Mouse (Mus musculus) hindbrain, postnatal 0 days (tissue): Measurements from ENCODE around the gene Usp8. TPM values are rescaled to one million over a fixed set of nuclear protein-coding genes. Genes with fewer than 3 reads are reported as not detected.

ENCODE experiments used
- ATAC-seq: fragments of 200-750 bp; cut with Nextera tagmentation; 2 replicates; pipeline ENCODE4 v1.8.0; 2017; ENCODE audit warnings: mild to moderate bottlenecking, moderate TSS enrichment, moderate library complexity
- DNase-seq: peaks from one replicate; pipeline ENCODE4 v3.0.0-alpha.2; 2015; ENCODE audit warnings: low spot score
- H3K27ac ChIP-seq: fragments of 300-500 bp; sonication (generic); 2 replicates; pipeline ENCODE4 v1.5.1; 2014; ENCODE audit warnings: mild to moderate bottlenecking
- H3K27me3 ChIP-seq: fragments of 300-500 bp; sonication (generic); 2 replicates; pipeline ENCODE4 v1.6.1; 2014; ENCODE audit warnings: low read length, mixed read lengths; ENCODE audit not compliant: insufficient read depth
- H3K36me3 ChIP-seq: fragments of 300-500 bp; sonication (generic); 2 replicates; pipeline ENCODE4 v1.6.1; 2014; ENCODE audit warnings: low read length, mixed read lengths; ENCODE audit not compliant: insufficient read depth
- H3K4me1 ChIP-seq: fragments of 300-500 bp; sonication (generic); 2 replicates; pipeline ENCODE4 v1.6.1; 2014; ENCODE audit warnings: antibody characterized with exemption, low read length, mixed read lengths; ENCODE audit not compliant: insufficient read depth
- H3K4me2 ChIP-seq: fragments of 300-500 bp; sonication (generic); 2 replicates; pipeline ENCODE4 v1.6.1; 2014; ENCODE audit warnings: low read depth, mild to moderate bottlenecking, low read length, moderate library complexity, mixed read lengths
- H3K4me3 ChIP-seq: fragments of 300-500 bp; sonication (generic); 2 replicates; pipeline ENCODE4 v1.5.1; 2014; ENCODE audit warnings: low read length
- H3K9ac ChIP-seq: fragments of 300-500 bp; sonication (generic); replicated peaks from 2 replicates; pipeline ENCODE4 v1.6.1; 2014; ENCODE audit warnings: mild to moderate bottlenecking, low read length, moderate library complexity, mixed read lengths
- H3K9me3 ChIP-seq: fragments of 300-500 bp; sonication (generic); 2 replicates; pipeline ENCODE4 v1.6.1; 2016; ENCODE audit warnings: low read length, mixed read lengths
- CTCF ChIP-seq: IDR thresholded peaks from 2 replicates; pipeline ENCODE4 v1.5.1; 2016; ENCODE audit warnings: antibody characterized with exemption, control low read depth, low read depth
- WGBS: fragments of 180-500 bp; shearing (Covaris S2); extraction: QIAGEN DNeasy Blood & Tissue Kit; methylation state at CpG from one replicate; pipeline ENCODE4 v1.1.7; 2014; 5-methylcytosine and 5-hydroxymethylcytosine counted together
- polyA plus RNA-seq: library from polyadenylated mRNA; unstranded; fragments of >200 nt; fragmentation: Nextera tagmentation; extraction: Ambion mirVana; gene quantifications from 2 replicates; pipeline ENCODE4 v1.2.1, GENCODE M21; 2015
- total RNA-seq: library from RNA; depleted of rRNA; stranded (reverse); fragments of >200 nt; gene quantifications from 2 replicates; pipeline ENCODE4 v1.2.3, GENCODE M21; 2014

Gene Usp8
- total and polyA plus RNA-seq, 2 experiments from 2014 or later: 15.6 to 20.9 TPM

DNA sequence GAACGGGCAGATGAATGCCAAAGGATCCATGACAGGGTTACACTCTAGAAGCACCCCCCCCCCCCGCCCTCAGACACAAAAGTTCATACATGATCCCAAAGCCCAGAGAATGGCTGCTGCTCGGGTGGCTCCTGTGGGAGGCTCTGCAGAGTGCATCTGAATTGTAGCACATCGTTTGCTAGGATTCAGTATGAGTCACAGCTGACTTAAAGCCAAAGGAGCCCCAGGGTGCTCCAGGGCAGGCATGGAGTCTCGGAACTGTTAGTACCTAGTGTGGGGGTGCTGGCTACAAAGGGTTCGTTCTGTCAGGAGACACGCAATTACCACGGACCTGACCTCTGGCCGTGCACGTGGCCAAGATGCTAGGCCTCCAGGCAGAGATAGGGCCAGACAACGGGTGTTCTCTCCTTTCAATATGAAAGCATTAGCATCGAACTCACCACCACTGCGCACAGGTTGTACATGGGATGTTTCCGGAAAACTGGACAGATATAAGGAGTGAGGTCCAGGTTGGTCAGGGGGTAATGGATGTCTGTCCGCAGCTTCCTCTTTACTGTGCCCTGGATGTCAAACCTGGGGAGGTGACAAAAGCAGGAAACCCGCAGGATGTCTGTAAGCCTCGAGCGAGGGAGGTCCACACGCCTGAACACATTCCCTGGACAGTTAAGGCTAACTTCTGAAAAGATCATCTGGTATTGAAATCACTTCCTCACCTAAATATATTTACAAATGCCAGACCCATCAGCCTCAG, 62.5 kb downstream of the Usp8 start:
- 75% methylated on average over 19 of the region's 19 CpGs for WGBS
- Histone ChIP-seq H3K27ac (no peak overlapping the region), H3K4me3 (no peak overlapping the region), H3K9ac (no peak overlapping the region), H3K4me2 (no peak overlapping the region), H3K36me3 (no peaks in the 10 kb centered on the region), H3K27me3 (no peaks in the 10 kb centered on the region), H3K4me1 (no peaks in the 10 kb centered on the region), H3K9me3 (no peaks in the 10 kb centered on the region)
- ATAC-seq (no peak), DNase-seq (no peak)
- no peak for TF ChIP-seq CTCF

DNA sequence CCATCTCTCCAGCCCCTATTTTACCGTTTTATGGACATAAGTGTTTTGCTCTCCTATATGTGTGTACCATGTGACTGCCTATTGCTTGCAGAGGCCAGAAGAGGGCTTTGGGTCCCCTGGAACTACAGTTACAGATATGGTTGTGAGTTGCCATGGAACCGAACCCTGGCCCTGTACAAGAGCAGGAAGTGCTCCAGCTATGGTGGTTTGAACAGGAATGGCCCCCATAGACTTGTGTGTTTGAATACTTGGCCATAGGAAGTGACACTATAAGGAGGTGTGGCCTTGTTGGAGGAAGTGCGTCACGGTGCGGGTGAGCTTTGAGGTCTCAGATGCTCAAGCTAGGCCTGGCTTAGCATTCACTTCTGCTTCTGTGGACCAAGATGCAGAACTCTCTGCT, 65.1 kb downstream of the Usp8 start:
- 92% methylated on average over 5 of the region's 5 CpGs for WGBS
- TF ChIP-seq CTCF: no peak

DNA sequence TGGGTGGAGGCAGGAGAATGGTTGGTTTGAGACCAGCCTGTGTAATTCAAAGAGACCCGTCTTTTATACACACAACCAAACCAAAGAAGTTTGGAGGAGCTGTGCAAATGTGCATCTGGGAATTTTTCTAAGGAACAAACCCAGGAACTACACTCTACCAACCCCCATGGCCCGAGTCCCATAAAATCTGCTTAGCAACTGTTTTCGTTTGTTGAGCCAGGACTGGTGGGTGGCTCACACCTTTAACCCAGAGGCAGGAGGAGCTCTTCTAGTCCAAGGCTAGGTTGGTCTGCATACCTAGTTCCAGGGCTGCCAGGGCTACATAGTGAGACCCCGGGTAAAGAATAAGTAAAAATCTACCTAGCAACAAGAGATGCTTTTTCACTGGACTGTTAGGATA, 68.8 kb downstream of the Usp8 start:
- no peaks in the 10 kb centered on the region for H3K9me3 ChIP-seq
- TF ChIP-seq CTCF: no peak
- WGBS: 74% methylated on average over 4 of the region's 4 CpGs
- no peak overlapping the region for H3K9ac ChIP-seq
- H3K36me3 ChIP-seq: no peaks in the 10 kb centered on the region
- no peak overlapping the region for H3K27ac ChIP-seq
- no peaks in the 10 kb centered on the region for H3K4me1 ChIP-seq
- no peak for ATAC-seq
- H3K4me2 ChIP-seq: no peak overlapping the region
- no peak for DNase-seq
- H3K4me3 ChIP-seq: no peak overlapping the region
- no peaks in the 10 kb centered on the region for H3K27me3 ChIP-seq

More for the DNA sequence above, 65.1 kb downstream of the Usp8 start:
- Histone ChIP-seq H3K4me2 (no peak overlapping the region), H3K27ac (no peak overlapping the region), H3K4me3 (no peak overlapping the region), H3K9me3 (no peaks in the 10 kb centered on the region), H3K9ac (no peak overlapping the region), H3K4me1 (no peaks in the 10 kb centered on the region), H3K27me3 (no peaks in the 10 kb centered on the region), H3K36me3 (no peaks in the 10 kb centered on the region)
- no peak for ATAC-seq
- DNase-seq: no peak

DNA sequence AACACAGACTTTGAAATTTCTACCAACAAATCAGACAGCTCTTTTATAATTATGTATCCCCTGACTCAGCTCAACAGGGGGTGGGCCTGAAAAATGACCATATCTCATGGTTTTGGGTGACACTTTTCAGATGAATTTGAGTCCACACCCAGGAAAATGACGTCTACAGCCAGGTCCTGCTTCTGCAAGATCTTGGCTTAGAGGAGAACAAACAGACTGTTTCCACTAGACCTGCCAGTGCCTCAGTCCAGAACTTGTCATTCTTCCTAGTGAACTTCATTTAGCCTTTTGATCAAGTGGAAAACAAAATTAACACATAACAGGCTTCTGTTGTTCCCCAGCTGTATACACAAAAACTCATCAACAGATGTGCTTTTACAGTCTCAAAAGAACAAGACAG, 69.3 kb downstream of the Usp8 start:
- TF ChIP-seq CTCF: no peak
- H3K9ac ChIP-seq: no peak overlapping the region
- no peak overlapping the region for H3K4me2 ChIP-seq
- DNase-seq (no peak), ATAC-seq (no peak)
- H3K27me3 ChIP-seq: no peaks in the 10 kb centered on the region
- H3K4me3 ChIP-seq: no peak overlapping the region
- H3K27ac ChIP-seq: no peak overlapping the region
- WGBS: 50% methylated on average over 1 of the region's 1 CpGs
- no peaks in the 10 kb centered on the region for H3K36me3 ChIP-seq
- no peaks in the 10 kb centered on the region for H3K9me3 ChIP-seq
- H3K4me1 ChIP-seq: no peaks in the 10 kb centered on the region

DNA sequence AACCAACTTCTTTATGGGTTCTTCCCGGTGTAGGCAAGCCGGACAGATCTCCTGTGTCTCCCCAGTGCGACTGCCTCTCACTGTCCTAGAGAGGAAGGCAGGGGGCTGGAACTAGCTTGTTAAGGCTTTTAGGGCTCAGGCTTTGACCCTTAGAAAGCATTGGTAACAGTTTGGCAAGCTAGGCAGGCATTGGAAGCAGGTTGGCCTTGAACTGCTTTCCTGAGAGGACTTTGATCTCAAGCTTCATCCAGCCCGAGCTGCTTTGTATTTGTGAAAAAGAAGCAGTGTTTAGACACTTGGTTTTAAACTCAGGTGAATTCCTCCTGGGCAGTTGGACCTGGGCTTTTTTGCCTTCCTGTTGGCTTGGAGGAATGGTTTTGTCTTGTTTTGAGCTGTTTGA, 71.7 kb downstream of the Usp8 start:
- Histone ChIP-seq H3K27ac (no peak overlapping the region), H3K9ac (no peak overlapping the region), H3K4me3 (no peak overlapping the region), H3K4me1 (no peaks in the 10 kb centered on the region), H3K27me3 (no peaks in the 10 kb centered on the region), H3K9me3 (no peaks in the 10 kb centered on the region), H3K36me3 (no peaks in the 10 kb centered on the region), H3K4me2 (no peak overlapping the region)
- TF ChIP-seq CTCF: no peak
- ATAC-seq (no peak), DNase-seq (no peak)
- 86% methylated on average over 4 of the region's 4 CpGs for WGBS

DNA sequence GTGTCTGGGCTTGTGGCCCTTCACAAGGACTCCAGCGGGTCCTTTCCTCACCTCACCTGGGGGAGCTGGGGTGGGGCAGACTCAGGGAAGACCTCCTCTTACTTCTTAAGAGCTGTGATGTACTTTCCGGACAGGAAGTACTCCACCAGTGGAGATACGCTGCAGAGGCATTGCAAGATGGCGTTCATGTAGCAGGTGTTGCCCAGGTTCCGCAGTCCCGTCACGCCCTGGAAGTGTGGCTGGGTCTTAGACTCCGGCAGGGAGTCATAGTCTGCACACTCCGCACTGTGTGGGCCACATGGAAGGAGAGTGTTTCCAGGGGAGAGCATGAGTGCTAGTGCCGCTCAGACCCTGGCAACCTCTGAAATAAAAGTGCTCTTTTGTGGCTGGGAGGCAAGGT, 73.2 kb downstream of the Usp8 start:
- Histone ChIP-seq H3K9ac (no peak overlapping the region), H3K4me3 (no peak overlapping the region), H3K4me2 (no peak overlapping the region), H3K36me3 (no peaks in the 10 kb centered on the region), H3K27me3 (no peaks in the 10 kb centered on the region), H3K27ac (no peak overlapping the region), H3K4me1 (no peaks in the 10 kb centered on the region), H3K9me3 (no peaks in the 10 kb centered on the region)
- ATAC-seq: no peak
- no peak for DNase-seq
- TF ChIP-seq CTCF: no peak
- 86% methylated on average over 10 of the region's 10 CpGs for WGBS

DNA sequence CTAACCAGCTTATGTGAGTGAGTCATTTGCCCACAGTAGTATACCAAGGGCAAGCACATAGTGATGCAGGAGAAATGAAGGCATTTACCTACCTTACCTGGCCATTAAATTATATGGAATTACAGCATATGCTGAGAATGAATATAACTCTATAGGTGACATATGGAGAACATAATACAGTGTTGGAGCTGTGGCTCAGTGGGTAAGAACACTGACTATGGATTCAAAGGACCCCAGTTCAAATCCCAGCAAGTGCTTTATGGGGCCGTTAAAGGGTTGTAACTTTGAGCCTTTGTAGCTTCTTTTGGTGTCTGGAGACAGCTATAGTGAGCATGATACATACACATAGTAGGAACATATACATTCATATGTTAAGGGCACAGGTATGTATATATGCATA, 74.3 kb downstream of the Usp8 start:
- WGBS: 81% methylated on average over 1 of the region's 1 CpGs
- H3K4me3 ChIP-seq: no peak overlapping the region
- H3K4me2 ChIP-seq: no peak overlapping the region
- DNase-seq: no peak
- no peaks in the 10 kb centered on the region for H3K4me1 ChIP-seq
- H3K27ac ChIP-seq: no peak overlapping the region
- no peaks in the 10 kb centered on the region for H3K9me3 ChIP-seq
- no peaks in the 10 kb centered on the region for H3K27me3 ChIP-seq
- H3K36me3 ChIP-seq: no peaks in the 10 kb centered on the region
- no peak overlapping the region for H3K9ac ChIP-seq
- ATAC-seq: no peak
- TF ChIP-seq CTCF: no peak
